Mouse (Mus musculus): ENCODE measurements around the gene Arfgef3. TPM values are rescaled to one million over a fixed set of nuclear protein-coding genes. Genes with fewer than 3 reads are reported as not detected.
A peak's percentile ranks its signal among the peaks of the same experiment; 100 is the strongest.

The Arfgef3 gene
- under 1 TPM; 0.19 to 0.58 (median 0.23) TPM for polyA plus RNA-seq (2017; shearing (Covaris generic))

DNA sequence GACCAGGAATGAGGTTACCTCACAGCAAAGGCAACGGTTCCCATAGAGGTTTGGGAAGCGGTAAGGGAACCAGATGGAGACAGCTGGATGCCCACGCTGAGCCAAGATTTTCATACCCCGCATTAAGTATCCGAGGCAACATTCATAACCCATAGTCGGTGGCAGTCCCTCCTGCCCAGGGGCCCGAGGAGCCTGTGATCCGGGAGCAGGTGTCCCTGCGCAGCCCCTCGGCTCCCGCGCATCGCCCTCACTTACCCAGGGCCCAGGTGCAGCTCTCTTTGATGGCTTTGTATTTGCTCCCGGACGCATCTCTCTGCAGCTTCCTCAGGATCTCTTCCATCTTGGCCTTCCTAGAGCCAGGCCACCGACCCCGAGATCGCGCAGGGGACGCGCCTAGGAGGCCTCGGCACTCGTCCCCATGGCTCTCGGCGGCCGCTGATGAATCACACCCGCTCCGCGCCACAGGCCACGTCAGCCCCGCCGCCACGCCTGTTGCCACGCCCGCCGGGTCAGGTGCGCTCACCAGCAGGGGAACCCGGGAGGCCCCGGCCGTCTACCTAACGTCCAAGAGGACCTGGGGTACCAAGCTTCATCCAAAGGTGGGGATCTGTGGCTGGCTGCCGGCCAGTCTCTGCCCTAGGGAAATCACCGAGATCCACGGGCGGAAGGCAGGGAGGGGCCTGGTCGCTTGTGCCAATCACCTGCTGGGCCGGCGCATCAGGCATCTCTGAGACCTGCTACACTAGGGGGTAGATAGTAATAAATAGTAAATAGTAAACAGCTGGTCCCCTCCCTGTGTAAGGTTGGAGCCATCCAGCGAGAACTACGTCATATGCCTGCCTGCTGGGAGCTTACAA, at the start of gene Arfgef3:
Arfgef3 (minus strand) TSS at position 664 of the 857 bp plus-strand sequence.
- ATAC-seq = peak; percentile 84

DNA sequence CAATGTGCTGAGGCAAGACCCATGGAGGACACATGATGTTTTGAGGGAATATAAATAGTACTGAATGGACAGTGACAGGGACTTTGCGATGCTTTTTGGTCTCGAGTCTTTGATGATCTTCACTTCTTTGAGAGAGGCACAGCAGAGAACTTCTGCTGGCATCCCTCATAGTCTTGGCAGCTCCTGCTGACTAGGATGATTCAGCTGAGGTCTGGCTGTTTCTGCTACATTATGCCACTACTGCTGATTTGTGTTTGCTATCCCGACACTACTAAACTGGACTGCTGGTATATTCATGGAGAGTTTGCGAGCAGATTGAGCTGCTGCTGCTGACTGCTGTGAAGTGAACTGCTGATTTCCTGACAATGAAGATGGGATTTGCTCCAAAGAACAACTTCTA, 46.3 kb upstream of the Arfgef3 start:
- ATAC-seq = no peak

DNA sequence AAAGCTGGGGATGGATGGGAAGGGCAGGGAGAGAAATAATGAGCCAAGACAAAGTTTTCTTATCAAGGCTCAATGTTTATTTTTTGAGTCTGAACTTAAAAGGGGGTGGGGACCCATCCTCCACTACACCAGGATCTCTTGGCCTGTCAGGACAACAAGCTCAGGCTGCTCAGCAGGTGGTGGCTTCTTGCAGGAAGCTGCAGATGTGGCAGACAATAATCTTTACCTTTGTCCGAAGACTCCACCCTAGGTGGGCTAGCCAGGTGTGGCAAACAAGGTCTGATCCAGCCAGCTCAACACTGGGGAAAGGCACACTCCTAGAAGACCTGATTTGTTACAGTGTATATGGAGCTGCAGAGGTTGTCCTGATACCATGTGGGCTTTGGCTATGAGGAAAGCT, 44.9 kb upstream of the Arfgef3 start:
- no peak for ATAC-seq

DNA sequence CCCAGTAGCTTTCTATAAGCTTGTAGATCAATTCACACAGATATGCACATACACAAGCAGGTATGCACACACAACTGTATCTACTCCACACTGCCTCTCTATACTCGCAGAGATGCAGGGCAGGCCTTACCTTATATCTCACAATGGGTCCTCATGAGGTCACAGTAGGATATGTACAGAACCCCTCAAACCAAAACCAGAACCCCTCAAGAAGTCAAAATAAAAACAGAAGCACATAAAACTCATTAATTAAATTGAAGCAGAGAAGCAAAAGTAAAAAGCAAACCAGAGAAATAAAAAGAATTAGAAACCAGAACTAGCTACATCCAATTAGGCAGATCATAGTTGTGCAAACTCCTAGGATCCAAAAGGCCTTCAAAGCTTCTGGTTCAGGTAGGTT, 42.9 kb upstream of the Arfgef3 start, which contains the start of gene Gm4922:
Gm4922 (minus strand) TSS at position 101 of the 400 bp plus-strand sequence.
- ATAC-seq = no peak

DNA sequence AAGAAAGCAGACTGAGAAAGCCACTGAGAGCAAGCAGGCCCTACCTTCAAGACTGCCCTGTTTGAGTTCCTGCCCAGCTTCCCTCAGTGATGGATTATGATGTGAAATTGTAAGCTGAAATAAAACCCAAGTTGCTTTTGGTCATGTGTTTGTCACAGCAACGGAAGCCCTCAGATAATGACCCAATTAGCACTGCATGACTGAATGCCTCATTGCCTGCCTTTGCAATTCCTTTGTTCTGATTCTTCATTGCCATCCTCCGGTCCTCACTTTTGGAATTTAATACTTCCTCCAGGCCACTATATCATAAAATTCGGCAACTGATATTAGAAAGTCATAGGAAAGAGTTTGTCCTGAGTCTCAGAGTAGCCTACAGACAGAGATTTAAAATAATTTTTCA, 33.8 kb upstream of the Arfgef3 start:
- ATAC-seq = no peak

DNA sequence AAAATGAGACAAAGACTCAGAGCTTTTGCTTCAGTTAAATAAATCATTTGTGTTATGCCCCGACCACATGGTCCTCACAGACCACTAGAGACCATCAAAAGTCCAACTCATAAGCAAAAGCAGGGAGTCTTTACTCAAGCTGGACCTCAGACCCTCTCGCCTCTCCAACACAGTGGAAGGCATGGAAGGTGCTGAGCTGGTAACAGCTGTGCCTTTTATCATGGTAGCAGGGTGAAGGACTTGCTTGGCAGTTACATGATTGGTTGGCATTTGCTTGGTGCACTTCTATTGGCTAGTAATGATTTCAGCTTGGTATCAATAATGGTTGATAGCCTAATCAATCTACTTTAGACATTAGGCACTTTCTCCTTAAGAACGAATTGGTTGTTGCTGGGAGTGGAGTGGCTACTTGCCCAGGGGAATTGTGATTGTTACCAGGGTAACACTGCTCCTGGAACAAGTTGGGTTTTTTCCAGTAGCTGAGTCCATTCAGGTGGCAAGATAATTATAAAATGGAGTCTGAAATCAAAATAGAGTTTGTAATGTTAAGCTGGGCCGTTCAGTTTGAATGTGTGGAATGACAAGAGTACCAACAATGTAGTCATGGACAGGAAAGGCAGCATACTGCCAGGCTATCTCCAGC, 28.9 kb upstream of the Arfgef3 start:
- no peak for ATAC-seq

DNA sequence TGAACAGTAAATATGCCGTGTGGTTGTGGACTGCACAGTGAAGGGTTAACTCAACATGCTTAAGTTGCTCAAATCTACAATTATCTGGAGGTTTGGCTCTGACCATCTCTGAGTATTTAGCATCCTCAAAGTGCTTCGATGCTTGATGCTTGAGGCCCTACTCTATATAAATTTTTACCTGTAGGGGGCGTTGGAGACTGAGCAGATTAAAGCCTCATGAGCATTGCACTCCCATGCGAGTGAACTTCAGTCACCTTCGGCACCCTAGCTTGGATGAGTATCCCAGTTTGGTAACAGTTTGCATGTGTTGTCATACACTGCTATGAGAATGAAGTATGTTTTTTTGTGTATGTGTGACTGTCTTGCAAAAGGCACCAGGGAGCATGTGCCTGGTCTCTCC, 26.2 kb upstream of the Arfgef3 start:
- no peak for ATAC-seq

DNA sequence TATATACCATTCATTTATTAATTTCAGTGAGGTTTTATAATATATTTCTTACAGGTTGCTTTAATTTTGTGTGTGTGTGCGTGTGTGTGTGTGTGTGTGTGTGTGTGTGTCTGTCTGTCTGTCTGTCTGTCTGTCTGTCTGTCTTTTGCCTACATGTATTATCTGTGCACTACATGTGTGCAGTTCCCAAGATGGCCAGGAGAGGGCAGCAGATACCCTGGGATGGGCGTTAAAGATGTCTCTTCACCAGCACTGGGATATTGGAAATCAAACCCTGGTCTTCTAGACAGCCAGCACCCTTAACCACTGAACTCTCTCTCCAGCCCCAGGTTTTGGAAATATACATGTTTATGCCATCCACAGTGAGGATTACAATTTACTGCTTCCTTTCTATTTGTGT, 16.5 kb upstream of the Arfgef3 start:
- no peak for ATAC-seq

DNA sequence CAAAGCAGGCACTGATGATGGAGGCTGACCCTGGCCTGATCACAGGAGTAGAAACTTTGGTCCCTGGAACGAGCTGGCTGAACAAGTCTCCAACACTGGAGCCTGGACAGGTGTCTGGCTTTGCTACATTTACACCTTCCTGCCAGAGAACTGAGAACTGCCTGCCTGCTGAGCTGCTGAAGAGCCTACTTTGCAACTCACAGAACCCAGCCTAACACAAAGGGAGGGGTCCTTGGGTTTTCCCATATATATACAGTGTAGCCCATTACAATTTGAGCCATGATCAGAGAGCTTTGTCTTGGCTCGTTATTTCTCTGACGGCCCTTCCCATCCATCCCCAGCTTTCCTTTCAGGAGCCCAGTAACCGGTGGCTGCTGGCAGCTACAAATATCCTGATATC, 6.3 kb upstream of the Arfgef3 start:
- no peak for ATAC-seq

DNA sequence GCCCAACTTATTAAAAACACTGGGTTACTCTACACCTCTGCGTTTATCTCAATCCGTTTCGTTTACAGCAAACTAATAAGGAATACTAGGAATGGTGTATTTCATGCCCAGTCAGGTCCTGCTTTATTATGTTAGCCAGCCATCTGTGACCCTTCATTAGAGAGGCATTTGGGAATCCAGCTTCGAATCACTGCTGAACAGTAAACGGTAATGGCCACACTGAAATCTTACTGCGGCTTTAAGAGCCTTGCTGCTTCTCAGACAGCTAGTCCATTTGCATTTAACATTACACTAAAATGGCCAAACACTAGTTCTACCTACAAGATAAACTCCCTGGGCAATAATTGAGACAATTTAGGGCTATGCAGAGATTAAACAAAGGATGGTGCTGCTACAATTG, 1.7 kb downstream of the Arfgef3 start:
- ATAC-seq = no peak

DNA sequence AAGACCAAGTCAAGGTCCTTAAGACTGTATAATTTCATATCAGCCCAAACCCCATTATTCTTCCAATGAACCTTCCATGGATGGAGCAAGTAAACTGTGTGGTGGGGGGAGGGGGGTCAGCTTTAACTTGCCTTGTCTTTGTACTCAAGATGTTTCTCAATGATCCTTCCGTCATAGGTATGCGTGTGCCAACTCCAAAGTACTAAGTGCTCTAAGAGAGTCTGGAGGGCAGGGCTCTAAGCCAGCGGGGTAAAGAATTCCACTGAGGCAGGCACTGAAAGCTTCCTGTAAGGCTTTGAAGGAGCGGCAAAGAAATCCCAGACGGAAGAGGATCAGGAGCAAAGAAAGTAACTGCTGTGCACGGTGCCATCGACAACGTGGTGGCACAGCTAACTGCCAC, 2.7 kb downstream of the Arfgef3 start:
- no peak for ATAC-seq

DNA sequence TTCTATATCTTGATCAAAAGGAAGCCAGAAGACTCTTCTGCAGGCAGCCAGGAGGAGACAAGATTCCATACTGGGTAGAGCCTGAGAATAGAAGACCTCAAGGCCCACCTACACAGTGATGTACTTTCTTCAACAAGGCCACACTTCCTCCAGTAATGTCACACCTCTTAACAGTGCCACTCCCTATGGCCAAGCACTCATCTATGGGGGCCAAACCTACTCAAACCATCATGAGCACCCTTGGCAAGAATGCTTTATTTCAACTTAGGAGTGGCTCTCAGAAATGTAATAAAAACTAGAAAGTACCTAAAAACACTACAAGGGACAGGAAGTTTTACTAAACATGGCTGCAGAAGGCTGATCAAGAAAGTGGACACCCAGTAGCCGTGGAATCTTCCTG, 15.2 kb downstream of the Arfgef3 start:
- ATAC-seq = no peak

DNA sequence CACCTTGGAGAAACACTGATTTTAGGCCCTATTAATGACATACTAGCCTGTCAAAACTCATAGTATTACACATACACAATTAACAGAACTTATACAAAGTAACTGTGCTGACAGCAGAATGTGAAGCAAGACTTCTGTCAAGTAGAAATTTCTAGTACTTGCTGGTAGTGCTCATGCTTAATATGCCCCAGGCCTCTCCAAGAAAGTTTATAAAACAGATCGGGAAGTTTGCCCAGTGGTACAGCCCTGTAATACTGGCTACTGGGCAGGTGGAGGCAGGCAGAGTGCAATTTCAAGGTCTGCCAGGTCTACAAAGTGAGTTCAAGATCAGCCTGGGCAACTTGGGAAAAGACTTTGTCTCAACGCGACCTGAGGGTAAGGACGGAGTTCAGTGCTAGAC, 32.3 kb downstream of the Arfgef3 start:
- no peak for ATAC-seq

DNA sequence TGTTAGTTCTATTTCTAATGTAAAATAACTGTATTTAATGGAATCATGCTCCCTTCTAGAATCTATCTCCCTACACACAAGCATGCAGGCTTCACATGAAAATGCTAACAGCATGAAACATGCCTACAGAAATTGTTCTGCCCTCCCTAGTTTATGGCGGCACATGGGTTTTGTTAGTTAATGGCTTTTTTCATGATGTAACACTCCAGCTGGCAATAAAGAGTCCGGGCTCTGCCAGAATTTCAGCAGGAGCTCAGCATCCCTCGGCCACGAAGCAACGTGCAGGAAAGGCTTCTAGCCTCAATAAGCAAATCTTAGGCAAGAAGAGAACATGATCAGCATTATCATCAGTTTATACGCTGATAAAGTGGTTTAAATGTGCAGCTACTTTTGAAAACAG, 32.8 kb downstream of the Arfgef3 start:
- no peak for ATAC-seq

DNA sequence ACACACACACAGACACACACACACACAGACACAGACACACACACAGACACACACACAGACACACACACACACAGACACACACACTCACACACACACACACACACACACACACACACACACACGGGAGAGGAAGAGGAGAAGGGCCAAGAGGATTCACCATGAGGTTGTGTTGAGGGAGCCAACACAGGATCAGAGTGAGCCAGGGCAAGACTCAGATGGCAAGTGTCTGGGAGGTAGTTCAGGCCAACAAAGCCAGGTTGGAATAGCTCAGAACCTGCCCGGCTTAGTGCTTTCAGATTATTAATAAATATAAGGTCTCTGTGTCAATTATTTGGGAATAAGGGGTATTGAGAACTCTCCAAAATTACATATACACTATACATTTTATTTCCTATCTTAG, 33.9 kb downstream of the Arfgef3 start:
- no peak for ATAC-seq

DNA sequence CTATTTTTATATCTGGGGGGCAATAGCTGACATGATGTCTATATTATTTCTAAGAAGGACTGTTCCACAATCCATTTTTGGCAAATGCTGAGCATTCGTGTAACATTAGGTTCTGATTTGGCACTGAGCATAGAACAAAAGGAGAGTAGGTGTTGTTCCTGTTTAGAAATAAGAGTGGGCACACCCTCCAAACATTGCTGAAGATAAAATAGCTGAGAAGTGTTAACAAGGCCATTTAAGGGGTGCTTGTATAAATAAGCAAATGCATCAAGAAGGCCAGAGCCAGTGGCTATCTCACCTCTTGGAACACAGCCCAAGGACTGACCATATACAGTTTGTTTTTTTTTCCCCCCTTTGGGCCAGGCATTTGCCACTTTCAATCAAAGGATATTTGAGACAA, 35.1 kb downstream of the Arfgef3 start:
- ATAC-seq = no peak

DNA sequence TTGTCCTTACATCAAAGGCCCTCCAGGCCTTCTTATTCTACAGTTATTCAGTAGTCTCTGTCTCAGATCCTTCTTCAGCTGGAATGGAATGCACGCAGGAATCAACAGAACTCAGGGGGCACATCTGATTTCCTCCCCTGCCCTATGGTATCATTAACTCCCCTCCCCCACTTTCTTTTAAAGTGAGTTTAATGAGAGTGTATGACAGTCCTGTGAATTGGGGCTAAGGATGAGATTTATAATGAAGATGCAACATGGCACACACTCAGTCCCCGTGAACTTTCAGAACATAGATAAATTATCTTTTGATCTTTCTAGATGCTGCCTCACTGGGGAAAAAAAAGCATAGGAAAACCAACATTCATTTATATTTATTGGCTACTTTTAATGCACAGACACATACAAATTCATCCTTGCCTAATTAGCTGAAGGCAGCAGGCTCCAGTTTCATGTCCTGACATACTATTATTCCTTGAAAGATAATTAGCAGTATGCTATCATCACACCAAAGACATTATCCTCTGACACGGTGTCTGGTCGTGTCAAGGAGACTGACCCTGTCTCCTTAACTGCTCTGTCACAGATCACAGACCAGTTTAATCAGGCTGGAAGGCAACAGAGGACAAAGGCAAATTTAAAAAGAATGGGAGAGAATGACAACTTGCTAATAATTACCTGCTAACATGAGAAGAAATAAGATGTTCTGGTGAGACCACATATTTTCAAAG, 39.2 kb downstream of the Arfgef3 start:
- ATAC-seq = no peak

DNA sequence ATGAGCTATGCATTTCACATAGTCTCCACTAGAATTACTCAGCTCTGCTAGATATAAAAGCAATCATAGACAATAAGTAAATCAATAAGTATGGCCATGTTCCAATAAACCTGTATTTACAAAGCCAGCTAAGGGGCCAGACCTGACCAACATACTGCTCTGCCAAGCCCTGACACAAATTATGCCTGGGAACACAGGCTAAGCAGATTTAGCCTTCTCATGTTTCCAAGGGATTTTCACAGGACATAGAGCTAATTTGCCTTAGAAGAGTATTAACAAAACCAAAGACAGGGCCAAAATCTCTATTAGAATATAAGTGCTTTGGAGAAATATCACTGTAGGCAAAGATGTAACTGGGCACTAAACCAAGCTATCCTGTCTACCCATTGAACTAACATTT, 42.2 kb downstream of the Arfgef3 start:
- no peak for ATAC-seq

DNA sequence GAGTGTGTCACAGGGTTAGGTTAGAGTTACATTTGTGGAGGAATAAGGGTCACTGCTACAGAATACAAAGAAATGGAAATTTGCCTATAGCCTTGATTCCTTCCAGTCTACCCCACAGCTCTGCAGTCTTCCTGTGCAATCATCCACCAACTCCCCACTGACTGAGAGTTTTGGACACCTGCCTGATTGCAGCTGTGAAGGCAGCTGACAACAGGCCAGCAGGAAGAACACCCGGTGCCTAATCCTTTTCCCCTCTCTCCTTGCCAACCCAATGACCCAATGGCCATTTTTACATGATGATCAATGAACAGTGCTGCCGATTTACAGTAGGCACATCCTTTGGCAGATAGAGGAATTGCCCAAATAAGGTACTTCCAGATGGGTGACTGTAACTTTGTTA, 43.6 kb downstream of the Arfgef3 start:
- no peak for ATAC-seq

DNA sequence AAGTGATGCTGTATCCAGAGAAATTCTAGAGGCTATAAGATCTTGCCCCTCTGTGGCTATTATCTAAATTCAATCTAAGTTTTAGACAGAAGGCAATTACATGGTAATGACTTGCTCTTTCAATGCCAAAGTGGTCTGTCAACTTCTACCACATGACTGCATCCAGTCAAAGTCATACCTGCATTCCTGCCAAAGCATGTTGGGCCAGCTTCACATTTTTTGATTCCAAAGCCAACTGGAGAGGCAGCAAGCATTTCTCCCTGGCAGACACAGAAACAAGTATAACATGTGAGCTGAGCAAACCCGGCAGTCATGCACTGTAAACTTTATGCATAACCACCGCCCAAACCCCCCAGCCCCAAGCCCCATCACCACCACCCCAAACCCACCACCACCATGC, 44.6 kb downstream of the Arfgef3 start:
- ATAC-seq = no peak

DNA sequence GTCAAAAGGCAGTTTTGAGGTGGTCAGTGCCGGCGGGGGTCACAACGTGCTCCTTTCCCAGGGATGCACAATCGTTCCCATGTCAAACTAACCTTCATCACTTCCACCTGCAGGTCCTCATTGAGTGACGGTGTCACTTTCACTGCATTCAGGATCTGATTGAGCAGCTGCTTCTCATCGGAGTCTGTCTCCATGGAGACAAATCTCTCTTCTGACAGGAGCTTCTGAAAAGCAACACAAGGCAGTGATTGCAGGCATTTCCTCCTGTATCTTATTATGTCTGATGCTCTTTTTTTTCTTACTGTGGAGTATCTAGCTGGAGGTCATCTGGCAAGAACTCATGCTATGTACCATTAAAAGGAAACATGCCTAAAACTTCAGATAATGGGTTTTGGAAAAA, 47.3 kb downstream of the Arfgef3 start:
- ATAC-seq = no peak

DNA sequence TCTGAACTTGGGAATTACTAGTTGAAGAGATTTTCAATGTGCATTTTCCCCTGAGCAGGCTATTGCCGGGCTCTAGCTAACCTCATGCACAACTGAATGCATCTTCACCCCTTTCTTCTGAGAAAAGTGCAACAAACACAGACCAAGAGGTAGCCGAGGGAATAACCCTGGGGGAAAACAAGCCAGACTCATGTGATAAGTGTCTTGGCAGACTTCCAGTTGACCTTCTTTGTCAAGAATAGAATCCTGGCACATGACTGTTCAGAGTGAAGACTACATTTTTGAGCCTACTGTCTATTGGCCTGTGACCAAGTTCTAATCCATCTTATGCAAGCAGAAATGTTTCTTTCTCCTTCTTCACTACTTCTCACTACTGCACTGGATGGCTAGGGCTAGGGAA, 55.5 kb downstream of the Arfgef3 start:
- no peak for ATAC-seq

DNA sequence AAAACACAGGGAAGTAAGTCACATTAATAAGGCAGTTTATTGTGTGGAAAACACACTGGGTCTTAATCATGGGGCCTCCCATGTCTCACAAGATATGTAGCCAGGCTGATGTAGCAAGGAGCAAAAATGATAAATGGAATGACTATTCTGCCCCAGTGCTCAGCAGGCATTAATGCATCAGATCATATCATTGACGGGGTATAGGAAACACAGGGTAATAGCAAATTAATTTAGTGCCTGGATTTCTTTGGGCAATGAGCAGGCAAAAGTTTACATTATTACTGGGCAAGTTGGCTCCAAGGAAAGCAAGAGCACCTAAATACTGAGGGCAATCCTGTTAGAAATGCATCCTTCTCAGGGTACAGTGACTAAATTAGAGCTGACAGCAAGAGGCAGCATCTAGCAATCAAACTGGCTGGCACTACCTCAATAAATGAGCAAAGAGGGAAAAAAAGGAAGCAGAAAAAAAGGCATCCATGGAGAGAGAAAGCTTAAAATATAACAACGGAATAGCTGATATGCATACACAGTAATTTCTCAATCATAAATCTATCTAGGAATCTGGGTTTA, 62.3 kb downstream of the Arfgef3 start:
- ATAC-seq = no peak

Measured in inflammation-experienced regulatory T-cells, adult 6 months (primary cell).